Mouse (Mus musculus): ENCODE data around the gene Col4a2.

Gene Col4a2

GRCm38 (mm10) chr8:11405722-11406481 lies 93.3 kb downstream of the Col4a2 start:
- in situ Hi-C loops (cut with MboI, MseI): loop anchor here in 1 of 2 experiments (10.0 kb wide), 1 partner anchor 1989 kb away; the partner anchor contains the start of gene Atp4b

- in situ Hi-C loops (cut with MboI, MseI): no loop called here
Observed at GRCm38 (mm10) chr8:11411504-11412124, 99.0 kb downstream of the Col4a2 start.

GRCm38 (mm10) chr8:11412450-11412849 lies 99.8 kb downstream of the Col4a2 start:
- in situ Hi-C loops (cut with MboI, MseI): no loop called here

- in situ Hi-C loops (cut with MboI, MseI): no loop called here
Observed at GRCm38 (mm10) chr8:11414304-11414703, 101.7 kb downstream of the Col4a2 start.

- in situ Hi-C loops (cut with MboI, MseI): no loop called here
Observed at GRCm38 (mm10) chr8:11415089-11415488, 102.5 kb downstream of the Col4a2 start.

GRCm38 (mm10) chr8:11417762-11418161 lies 105.2 kb downstream of the Col4a2 start:
- in situ Hi-C loops (cut with MboI, MseI): no loop called here

GRCm38 (mm10) chr8:11419232-11419631 lies 106.6 kb downstream of the Col4a2 start:
- in situ Hi-C loops (cut with MboI, MseI): no loop called here

- in situ Hi-C loops (cut with MboI, MseI): no loop called here
Observed at GRCm38 (mm10) chr8:11419645-11420044, 107.0 kb downstream of the Col4a2 start.

GRCm38 (mm10) chr8:11421105-11421504 lies 108.5 kb downstream of the Col4a2 start:
- in situ Hi-C loops (cut with MboI, MseI): no loop called here

- in situ Hi-C loops (cut with MboI, MseI): no loop called here
Observed at GRCm38 (mm10) chr8:11421968-11422367, 109.4 kb downstream of the Col4a2 start.

- in situ Hi-C loops (cut with MboI, MseI): no loop called here
Observed at GRCm38 (mm10) chr8:11423091-11423490, 110.5 kb downstream of the Col4a2 start.

GRCm38 (mm10) chr8:11430688-11431087 lies 118.1 kb downstream of the Col4a2 start:
- in situ Hi-C loops (cut with MboI, MseI): no loop called here

- in situ Hi-C loops (cut with MboI, MseI): no loop called here
Observed at GRCm38 (mm10) chr8:11437862-11438261, 125.3 kb downstream of the Col4a2 start.

GRCm38 (mm10) chr8:11441291-11441690 lies 128.7 kb downstream of the Col4a2 start:
- in situ Hi-C loops (cut with MboI, MseI): no loop called here

- in situ Hi-C loops (cut with MboI, MseI): no loop called here
Observed at GRCm38 (mm10) chr8:11443611-11444010, 131.0 kb downstream of the Col4a2 start.

- in situ Hi-C loops (cut with MboI, MseI): no loop called here
Observed at GRCm38 (mm10) chr8:11444216-11444615, 131.6 kb downstream of the Col4a2 start.

- in situ Hi-C loops (cut with MboI, MseI): loop anchor here (5.0 kb wide), 1 partner anchor 37 kb away; no protein-coding TSS in a partner anchor
Observed at GRCm38 (mm10) chr8:11445790-11446189, 133.2 kb downstream of the Col4a2 start.

GRCm38 (mm10) chr8:11447910-11448570 lies 135.4 kb downstream of the Col4a2 start:
- in situ Hi-C loops (cut with MboI, MseI): loop anchor here (5.0 kb wide), 1 partner anchor 34 kb away; no protein-coding TSS in a partner anchor

GRCm38 (mm10) chr8:11450184-11451113 lies 137.8 kb downstream of the Col4a2 start:
- in situ Hi-C loops (cut with MboI, MseI): no loop called here

GRCm38 (mm10) chr8:11452152-11452551 lies 139.5 kb downstream of the Col4a2 start:
- in situ Hi-C loops (cut with MboI, MseI): no loop called here

- in situ Hi-C loops (cut with MboI, MseI): no loop called here
Observed at GRCm38 (mm10) chr8:11452559-11452958, 140.0 kb downstream of the Col4a2 start.

Data from T-helper 17 cell (primary cell).